Mouse (Mus musculus) adrenal gland, adult 2 months (tissue): ENCODE data around the gene Sympk. TPM values are rescaled to one million over a fixed set of nuclear protein-coding genes. Genes with fewer than 3 reads are reported as not detected.
"Not testable (repeated sequence)": the region's sequence is repeated elsewhere in the genome, so short reads cannot be mapped to it uniquely, and the experiment has no call there.

Experiments used
- DNase-seq: peaks from one replicate; pipeline ENCODE4 v3.0.0; 2021
- polyA plus RNA-seq: library from polyadenylated mRNA; depleted of rRNA; stranded (reverse); fragments of >200 nt; gene quantifications from 2 replicates; pipeline ENCODE4 v1.2.3, GENCODE M21; 2012
- total RNA-seq, 2 experiments: library from RNA; stranded (reverse); gene quantifications; 2 replicates each; pipeline ENCODE4 v1.2.3; 2021

Sympk gene
- total and polyA plus RNA-seq, 3 experiments = 94.4 to 159 (median 103) TPM

- DNase-seq = no peak
These were observed 28.4 kb downstream of the Sympk start for GRCm38 (mm10) chr7:19052345-19053135.

- no peak for DNase-seq
These were observed 29.0 kb downstream of the Sympk start for GRCm38 (mm10) chr7:19053136-19053532.

- peak; percentile 18 for DNase-seq
These were observed 30.0 kb downstream of the Sympk start, which contains the start of gene Rsph6a for GRCm38 (mm10) chr7:19054047-19054776. TSS of gene Rsph6a (plus strand) at chr7:19054690.

GRCm38 (mm10) chr7:19054777-19055076 is 30.6 kb downstream of the Sympk start:
- no peak for DNase-seq

GRCm38 (mm10) chr7:19055108-19055507 is 30.9 kb downstream of the Sympk start:
- no peak for DNase-seq

GRCm38 (mm10) chr7:19057405-19057804 is 33.2 kb downstream of the Sympk start:
- DNase-seq = no peak

- no peak for DNase-seq
These were observed 41.7 kb downstream of the Sympk start for GRCm38 (mm10) chr7:19065896-19066295.

- no peak for DNase-seq
These were observed 42.9 kb downstream of the Sympk start for GRCm38 (mm10) chr7:19067063-19067462.

GRCm38 (mm10) chr7:19067935-19068334 is 43.8 kb downstream of the Sympk start:
- DNase-seq = no peak

GRCm38 (mm10) chr7:19068707-19069106 is 44.5 kb downstream of the Sympk start:
- DNase-seq = peak; percentile 67

- no peak for DNase-seq
These were observed 45.3 kb downstream of the Sympk start for GRCm38 (mm10) chr7:19069500-19069899.

GRCm38 (mm10) chr7:19071024-19071423 is 46.8 kb downstream of the Sympk start:
- not testable (repeated sequence) for DNase-seq

GRCm38 (mm10) chr7:19073504-19073903 is 49.3 kb downstream of the Sympk start:
- peak; percentile 39 for DNase-seq

- no peak for DNase-seq
These were observed 50.3 kb downstream of the Sympk start for GRCm38 (mm10) chr7:19074494-19074893.

- DNase-seq = no peak
These were observed 51.1 kb downstream of the Sympk start for GRCm38 (mm10) chr7:19075231-19075630.

- DNase-seq = peak; percentile 97
These were observed 51.8 kb downstream of the Sympk start, which contains the start of gene Dmwd for GRCm38 (mm10) chr7:19075723-19076585. TSS of gene Dmwd (plus strand) at chr7:19076227.

GRCm38 (mm10) chr7:19076586-19076991 is 52.4 kb downstream of the Sympk start:
- DNase-seq = peak; percentile 59

- DNase-seq = no peak
These were observed 53.6 kb downstream of the Sympk start for GRCm38 (mm10) chr7:19077761-19078160.

GRCm38 (mm10) chr7:19078732-19079131 is 54.6 kb downstream of the Sympk start:
- peak; percentile 34 for DNase-seq

GRCm38 (mm10) chr7:19080451-19080950 is 56.3 kb downstream of the Sympk start:
- DNase-seq = no peak

- DNase-seq = peak; percentile 49
These were observed 58.0 kb downstream of the Sympk start for GRCm38 (mm10) chr7:19082171-19082570.

GRCm38 (mm10) chr7:19083096-19083495 is 58.9 kb downstream of the Sympk start:
- DNase-seq = peak; percentile 72
